Mouse (Mus musculus) cortical plate, adult 2 months (tissue): ENCODE results near the gene Dcx.

Source experiments
- CTCF ChIP-seq: fragments of 200-500 bp; IDR thresholded peaks from 2 replicates; pipeline ENCODE4 v1.5.1; 2011; ENCODE audit warnings: mild to moderate bottlenecking, control low read depth, low read length; ENCODE audit not compliant: insufficient read depth; ENCODE audit errors: extremely low read depth
- POLR2A ChIP-seq: fragments of 200-500 bp; IDR thresholded peaks from 2 replicates; pipeline ENCODE4 v1.6.1; 2011; ENCODE audit warnings: mild to moderate bottlenecking, low read length, control low read depth; ENCODE audit not compliant: insufficient read depth; ENCODE audit errors: extremely low read depth

DNA sequence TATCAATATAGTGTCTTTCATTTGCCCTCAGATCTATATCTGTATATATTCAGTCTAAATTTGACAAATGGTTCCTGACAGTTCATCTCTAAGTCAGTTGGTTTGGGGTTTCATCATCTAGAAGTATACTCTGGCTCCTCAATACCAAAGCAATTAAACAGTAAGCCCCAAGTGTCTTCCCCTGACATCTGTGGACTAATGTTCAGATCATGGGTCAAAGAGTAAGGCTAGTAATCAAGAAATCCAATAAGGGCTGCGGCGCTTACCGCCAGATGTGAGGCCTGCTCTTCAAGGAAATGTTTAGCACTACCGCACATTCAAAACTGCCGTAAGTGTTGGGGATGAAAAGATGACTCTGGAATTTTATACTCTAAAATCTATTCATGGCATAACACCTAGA is 36.2 kb downstream of the Dcx start:
- TF ChIP-seq POLR2A (no peak), CTCF (no peak)
